Mouse (Mus musculus): ENCODE results near the gene Fbxo4. TPM values are rescaled to one million over a fixed set of nuclear protein-coding genes. Genes with fewer than 3 reads are reported as not detected.
A peak's percentile ranks its signal among the peaks of the same experiment; 100 is the strongest.

Fbxo4 gene
- total RNA-seq (2021), result 1 to 10 TPM; 3.6 to 4.3 TPM
- long read RNA-seq, experiment 1, transcript Fbxo4-201 (7 exons, 1,565 nt), result major isoform, 10 of 12 reads
- long read RNA-seq, experiment 1, partial matches to known transcripts, result 2 of 12 reads
- long read RNA-seq, experiment 1, other reads (novel, unspliced or antisense), result 0 of 12 reads
- long read RNA-seq, experiment 2, transcript Fbxo4-201 (7 exons, 1,565 nt), result major isoform, 6 of 6 reads
- long read RNA-seq, experiment 2, partial matches to known transcripts, result 0 of 6 reads
- long read RNA-seq, experiment 2, other reads (novel, unspliced or antisense), result 0 of 6 reads

- Histone ChIP-seq H3K4me3 (peak within 1 kb of the TSS; percentile 92), H3K27ac (peak within 1 kb of the TSS; percentile 99)
- DNase-seq, result peak; percentile 94
- TF ChIP-seq CTCF (IDR thresholded peaks at IDR 0.05), result peak; percentile 34
- intact Hi-C loops (cut with DNase I), result loop anchor here (1.0 kb wide), 1 partner anchor 16 kb away; the partner anchor contains the start of gene AW549877
These were observed at the start of gene Fbxo4 for GRCm38 (mm10) chr15:3979061-3979848. Gene Fbxo4, minus strand, starts transcription at chr15:3979573.

- no peak overlapping the region for H3K4me3 ChIP-seq
- TF ChIP-seq CTCF (IDR thresholded peaks at IDR 0.05), result no peak
- DNase-seq, result no peak
- 0 out of 2 replicates have a peak overlapping the region, but pooled peaks have one; percentile 3 for H3K27ac ChIP-seq
- intact Hi-C loops (cut with DNase I), result loop anchor here (5.0 kb wide), 1 partner anchor 67 kb away; no protein-coding TSS in a partner anchor
These were observed 49.6 kb upstream of the Fbxo4 start for GRCm38 (mm10) chr15:4028960-4029359.

DNA sequence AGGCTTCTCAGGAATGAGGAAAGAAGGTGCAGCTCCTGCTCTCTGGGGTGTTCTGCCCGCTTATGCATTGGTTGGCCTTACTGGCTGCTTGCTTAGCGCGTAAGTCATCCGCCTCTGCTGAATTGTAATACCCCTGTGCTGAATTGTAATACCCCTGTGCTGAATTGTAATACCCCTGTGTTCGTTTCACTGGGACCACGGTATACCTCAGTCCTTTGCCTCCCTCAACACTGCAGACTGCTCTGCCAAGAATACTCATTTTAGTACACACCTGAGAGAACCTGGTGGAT is 49.0 kb upstream of the Fbxo4 start:
- intact Hi-C loops (cut with DNase I), result loop anchor here (5.0 kb wide), 1 partner anchor 66 kb away; no protein-coding TSS in a partner anchor
- no peak for TF ChIP-seq CTCF (IDR thresholded peaks at IDR 0.05)
- Histone ChIP-seq H3K4me3 (no peak overlapping the region), H3K27ac (peak overlapping the region; percentile 96)
- DNase-seq, result no peak

DNA sequence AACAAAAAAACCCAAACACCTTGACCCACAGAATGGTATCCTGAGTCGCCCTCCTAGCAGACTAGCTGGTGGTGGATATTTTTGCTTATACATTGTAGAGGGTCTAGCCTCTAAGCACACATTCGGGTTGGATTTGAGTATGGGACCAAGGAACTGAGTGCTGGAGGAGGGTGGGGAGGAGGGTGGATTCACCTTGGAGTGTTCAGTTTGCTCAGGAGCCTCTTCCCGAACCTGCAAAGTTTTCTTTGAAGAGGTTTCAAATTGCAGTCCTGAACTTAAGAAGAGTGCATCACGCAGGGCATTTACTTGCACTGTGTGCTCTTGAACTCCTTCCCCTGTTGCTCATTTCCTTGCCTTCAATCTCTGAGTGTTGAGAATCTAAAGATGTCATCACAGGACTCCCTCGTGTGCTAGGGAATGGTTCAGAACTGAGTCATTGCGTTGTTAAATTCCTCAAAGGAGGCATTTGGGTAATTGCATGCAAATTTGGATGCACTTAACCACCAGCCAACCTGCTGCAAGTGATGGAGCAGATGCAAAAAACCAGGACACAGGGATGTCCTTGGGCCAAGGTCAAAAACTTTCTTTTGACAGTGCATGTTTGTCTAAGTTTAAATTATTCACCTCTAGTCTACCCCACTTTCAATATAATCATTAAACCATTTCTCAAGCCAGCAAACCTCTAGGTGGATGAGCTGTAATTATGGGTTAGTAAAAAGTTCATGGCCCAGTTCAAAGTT is 48.5 kb upstream of the Fbxo4 start:
- intact Hi-C loops (cut with DNase I), result loop anchor here (1.0 to 5.0 kb wide), 2 partner anchors 32 to 66 kb away; no protein-coding TSS in a partner anchor

GRCm38 (mm10) chr15:4026831-4027584 is 47.6 kb upstream of the Fbxo4 start:
- peak; percentile 3; the same call in 1 of the 2 replicates for TF ChIP-seq CTCF (IDR thresholded peaks at IDR 0.05)
- intact Hi-C loops (cut with DNase I), result loop anchor here (1.0 to 5.0 kb wide), 2 partner anchors 31 to 65 kb away; no protein-coding TSS in a partner anchor
- peak; percentile 92 for DNase-seq
- peak overlapping the region; percentile 92 for H3K4me3 ChIP-seq
- H3K27ac ChIP-seq, result peak overlapping the region; percentile 96

More for the DNA sequence above, 48.5 kb upstream of the Fbxo4 start:
- no peak for TF ChIP-seq CTCF (IDR thresholded peaks at IDR 0.05)
- H3K4me3 ChIP-seq, result peak overlapping the region; percentile 92
- no peak for DNase-seq
- peak overlapping the region; percentile 96 for H3K27ac ChIP-seq

DNA sequence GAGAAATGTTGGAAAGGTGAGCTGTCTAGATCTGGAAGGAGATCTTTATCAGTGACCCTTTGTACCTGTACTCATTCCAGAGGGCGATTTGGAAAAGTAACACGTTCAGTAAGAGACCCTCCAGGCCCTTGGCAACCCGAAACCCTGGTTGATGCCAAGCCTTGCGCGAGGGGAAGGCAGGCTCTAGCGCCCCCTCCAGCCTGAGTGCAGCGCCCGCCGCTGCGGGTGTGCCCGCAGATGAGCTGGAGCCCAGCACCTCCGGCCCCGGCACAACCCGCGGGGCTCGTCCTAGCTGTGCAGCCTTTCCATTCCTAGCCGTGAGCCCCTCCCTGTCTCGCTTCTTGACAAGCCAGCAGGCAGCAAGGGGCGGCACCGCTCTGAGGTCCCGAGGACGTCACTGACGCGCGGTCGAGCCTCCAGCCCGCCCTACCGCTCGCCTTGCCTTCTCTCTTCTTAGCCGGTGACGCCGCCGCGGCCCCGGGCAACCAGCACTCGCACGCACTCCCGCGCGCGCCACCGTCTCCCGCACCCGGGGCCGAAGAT is 46.9 kb upstream of the Fbxo4 start, which contains the start of gene Oxct1:
TSS of gene Oxct1 (plus strand) at position 153 of the 543 bp plus-strand sequence.
- DNase-seq, result peak; percentile 94
- intact Hi-C loops (cut with DNase I), result loop anchor here (5.0 kb wide), 1 partner anchor 64 kb away; no protein-coding TSS in a partner anchor
- peak within 1 kb of the TSS; percentile 92 for H3K4me3 ChIP-seq
- peak within 1 kb of the TSS; percentile 96 for H3K27ac ChIP-seq
- TF ChIP-seq CTCF (IDR thresholded peaks at IDR 0.05), result peak; percentile 84

DNA sequence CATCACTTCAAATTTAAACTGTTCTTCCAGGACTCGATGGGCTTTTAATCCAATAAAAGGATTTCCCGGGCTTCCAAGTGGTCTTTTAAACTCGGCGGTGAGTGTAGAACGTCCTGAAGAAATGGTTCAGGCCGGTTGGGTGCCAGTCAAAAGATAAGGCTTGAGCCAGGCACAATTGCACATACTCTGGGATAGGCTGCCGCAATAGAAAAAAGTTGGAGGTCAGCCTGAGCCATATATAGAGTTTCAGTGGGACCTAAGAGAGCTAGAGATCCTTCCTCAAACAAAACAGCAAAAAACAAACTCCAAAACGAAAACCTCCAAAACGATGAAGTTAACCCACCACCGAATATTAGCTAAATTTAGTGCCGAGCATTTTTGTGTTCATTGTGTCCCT is 46.1 kb upstream of the Fbxo4 start:
- intact Hi-C loops (cut with DNase I), result loop anchor here (5.0 kb wide), 1 partner anchor 63 kb away; no protein-coding TSS in a partner anchor
- Histone ChIP-seq H3K4me3 (peak overlapping the region; percentile 92), H3K27ac (peak overlapping the region; percentile 96)
- no peak for DNase-seq
- no peak for TF ChIP-seq CTCF (IDR thresholded peaks at IDR 0.05)

GRCm38 (mm10) chr15:4024726-4025507 is 45.5 kb upstream of the Fbxo4 start:
- TF ChIP-seq CTCF (IDR thresholded peaks at IDR 0.05), result no peak
- no peak for DNase-seq
- Histone ChIP-seq H3K27ac (peak overlapping the region; percentile 96), H3K4me3 (peak overlapping the region; percentile 92)
- intact Hi-C loops (cut with DNase I), result loop anchor here (5.0 kb wide), 1 partner anchor 63 kb away; no protein-coding TSS in a partner anchor

GRCm38 (mm10) chr15:4023747-4024146 is 44.4 kb upstream of the Fbxo4 start:
- TF ChIP-seq CTCF (IDR thresholded peaks at IDR 0.05), result no peak
- DNase-seq, result no peak
- H3K27ac ChIP-seq, result no peak overlapping the region
- intact Hi-C loops (cut with DNase I), result no loop called here
- no peak overlapping the region for H3K4me3 ChIP-seq

DNA sequence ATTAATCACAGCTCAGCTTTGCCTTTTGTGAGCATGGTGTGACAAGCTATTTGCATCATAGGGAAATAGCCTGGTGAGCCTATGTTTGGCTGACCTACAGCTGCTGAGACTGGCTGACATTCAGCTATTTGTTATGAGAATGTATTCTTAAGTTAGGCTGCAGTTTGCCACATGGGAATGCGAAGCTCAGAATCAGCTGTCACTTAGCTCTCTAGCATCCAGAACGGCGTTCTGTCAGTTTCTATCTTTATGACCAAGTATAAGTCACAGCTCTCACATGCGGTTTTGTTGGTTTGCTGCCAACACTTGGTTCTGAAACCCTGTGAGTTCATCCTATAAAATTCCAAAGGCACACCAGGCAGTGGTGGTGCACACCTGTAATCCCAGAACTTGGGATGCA is 41.3 kb upstream of the Fbxo4 start:
- DNase-seq, result no peak
- H3K27ac ChIP-seq, result peak overlapping the region; percentile 61
- TF ChIP-seq CTCF (IDR thresholded peaks at IDR 0.05), result no peak
- H3K4me3 ChIP-seq, result no peak overlapping the region
- intact Hi-C loops (cut with DNase I), result no loop called here

GRCm38 (mm10) chr15:4013873-4014272 is 34.5 kb upstream of the Fbxo4 start:
- intact Hi-C loops (cut with DNase I), result no loop called here
- TF ChIP-seq CTCF (IDR thresholded peaks at IDR 0.05), result no peak
- no peak overlapping the region for H3K27ac ChIP-seq
- no peak for DNase-seq
- no peak overlapping the region for H3K4me3 ChIP-seq
